Mouse (Mus musculus): ENCODE data around the gene Ghitm. TPM values are rescaled to one million over a fixed set of nuclear protein-coding genes. Genes with fewer than 3 reads are reported as not detected.

Gene Ghitm
- polyA plus RNA-seq, 1 experiment from 2014 or later: 332 TPM

- Histone ChIP-seq H3K4me2 (ENCODE audit: low read depth, low read length) (peak overlapping the region; percentile 31), H3K36me3 (ENCODE audit: control insufficient read depth, insufficient read depth, low read length) (no peaks in the 10 kb centered on the region), H3K4me1 (ENCODE audit: control insufficient read depth, insufficient read depth, low read length) (peaks cover under 1% of the 10 kb centered on the region; the same call in 1 of the 2 replicates), H3K4me3 (ENCODE audit: low read length) (peak overlapping the region; percentile 35), H3K9ac (ENCODE audit: low read depth, low read length) (no peak overlapping the region), H3K27me3 (replicated peaks; ENCODE audit: control insufficient read depth, insufficient read depth, low read length) (no peaks in the 10 kb centered on the region), H3K9me3 (ENCODE audit: control insufficient read depth, low read length) (no peaks in the 10 kb centered on the region), H3K27ac (ENCODE audit: low read length) (peak overlapping the region; percentile 72)
- WGBS: 14% methylated on average over 9 of the region's 9 CpGs
- peak; percentile 96 for ATAC-seq
These were observed 25.1 kb downstream of the Ghitm start for GRCm38 (mm10) chr14:37109975-37110374.

GRCm38 (mm10) chr14:37109460-37109859 is 25.6 kb downstream of the Ghitm start:
- Histone ChIP-seq H3K27me3 (replicated peaks; ENCODE audit: control insufficient read depth, insufficient read depth, low read length) (no peaks in the 10 kb centered on the region), H3K4me3 (ENCODE audit: low read length) (peak overlapping the region; percentile 35), H3K4me1 (ENCODE audit: control insufficient read depth, insufficient read depth, low read length) (peaks cover 4% of the 10 kb centered on the region; the same call in 1 of the 2 replicates), H3K36me3 (ENCODE audit: control insufficient read depth, insufficient read depth, low read length) (no peaks in the 10 kb centered on the region), H3K4me2 (ENCODE audit: low read depth, low read length) (peak overlapping the region; percentile 31), H3K9me3 (ENCODE audit: control insufficient read depth, low read length) (no peaks in the 10 kb centered on the region), H3K9ac (ENCODE audit: low read depth, low read length) (no peak overlapping the region), H3K27ac (ENCODE audit: low read length) (peak overlapping the region; percentile 72; the same call in 1 of the 2 replicates)
- 45% methylated on average over 8 of the region's 8 CpGs for WGBS
- peak; percentile 52 for ATAC-seq

- H3K4me1 ChIP-seq (ENCODE audit: control insufficient read depth, insufficient read depth, low read length): peaks cover 4% of the 10 kb centered on the region; the same call in 1 of the 2 replicates
- no peaks in the 10 kb centered on the region for H3K36me3 ChIP-seq (ENCODE audit: control insufficient read depth, insufficient read depth, low read length)
- H3K9ac ChIP-seq (ENCODE audit: low read depth, low read length): no peak overlapping the region
- no peak overlapping the region for H3K27ac ChIP-seq (ENCODE audit: low read length)
- WGBS: 36% methylated on average over 7 of the region's 7 CpGs
- H3K27me3 ChIP-seq (replicated peaks; ENCODE audit: control insufficient read depth, insufficient read depth, low read length): no peaks in the 10 kb centered on the region
- no peak overlapping the region for H3K4me2 ChIP-seq (ENCODE audit: low read depth, low read length)
- no peak overlapping the region for H3K4me3 ChIP-seq (ENCODE audit: low read length)
- no peak for ATAC-seq
- no peaks in the 10 kb centered on the region for H3K9me3 ChIP-seq (ENCODE audit: control insufficient read depth, low read length)
These were observed 29.2 kb downstream of the Ghitm start for GRCm38 (mm10) chr14:37105846-37106245.

GRCm38 (mm10) chr14:37104747-37105146 is 30.3 kb downstream of the Ghitm start:
- ATAC-seq: peak; percentile 27; the same call in 1 of the 2 replicates
- Histone ChIP-seq H3K9me3 (ENCODE audit: control insufficient read depth, low read length) (no peaks in the 10 kb centered on the region), H3K27me3 (replicated peaks; ENCODE audit: control insufficient read depth, insufficient read depth, low read length) (no peaks in the 10 kb centered on the region), H3K4me3 (ENCODE audit: low read length) (no peak overlapping the region), H3K36me3 (ENCODE audit: control insufficient read depth, insufficient read depth, low read length) (no peaks in the 10 kb centered on the region), H3K4me1 (ENCODE audit: control insufficient read depth, insufficient read depth, low read length) (peaks cover 4% of the 10 kb centered on the region; the same call in 1 of the 2 replicates), H3K27ac (ENCODE audit: low read length) (no peak overlapping the region), H3K4me2 (ENCODE audit: low read depth, low read length) (no peak overlapping the region), H3K9ac (ENCODE audit: low read depth, low read length) (no peak overlapping the region)
- 49% methylated on average over 5 of the region's 5 CpGs for WGBS

- no peak overlapping the region for H3K9ac ChIP-seq (ENCODE audit: low read depth, low read length)
- no peaks in the 10 kb centered on the region for H3K9me3 ChIP-seq (ENCODE audit: control insufficient read depth, low read length)
- no peak overlapping the region for H3K4me3 ChIP-seq (ENCODE audit: low read length)
- no peak overlapping the region for H3K27ac ChIP-seq (ENCODE audit: low read length)
- 82% methylated on average over 3 of the region's 3 CpGs for WGBS
- no peak overlapping the region for H3K4me2 ChIP-seq (ENCODE audit: low read depth, low read length)
- peaks cover 7% of the 10 kb centered on the region; the same call in 1 of the 2 replicates for H3K4me1 ChIP-seq (ENCODE audit: control insufficient read depth, insufficient read depth, low read length)
- no peak for ATAC-seq
- peaks cover 3% of the 10 kb centered on the region; the same call in 1 of the 2 replicates for H3K27me3 ChIP-seq (replicated peaks; ENCODE audit: control insufficient read depth, insufficient read depth, low read length)
- H3K36me3 ChIP-seq (ENCODE audit: control insufficient read depth, insufficient read depth, low read length): no peaks in the 10 kb centered on the region
These were observed 32.6 kb downstream of the Ghitm start for GRCm38 (mm10) chr14:37102484-37102883.

GRCm38 (mm10) chr14:37101531-37101930 is 33.5 kb downstream of the Ghitm start:
- H3K9me3 ChIP-seq (ENCODE audit: control insufficient read depth, low read length): no peaks in the 10 kb centered on the region
- no peak overlapping the region for H3K9ac ChIP-seq (ENCODE audit: low read depth, low read length)
- no peaks in the 10 kb centered on the region for H3K36me3 ChIP-seq (ENCODE audit: control insufficient read depth, insufficient read depth, low read length)
- H3K27ac ChIP-seq (ENCODE audit: low read length): no peak overlapping the region
- peaks cover 8% of the 10 kb centered on the region; the same call in 1 of the 2 replicates for H3K27me3 ChIP-seq (replicated peaks; ENCODE audit: control insufficient read depth, insufficient read depth, low read length)
- no peak overlapping the region for H3K4me3 ChIP-seq (ENCODE audit: low read length)
- H3K4me2 ChIP-seq (ENCODE audit: low read depth, low read length): no peak overlapping the region
- peaks cover 7% of the 10 kb centered on the region; the same call in 1 of the 2 replicates for H3K4me1 ChIP-seq (ENCODE audit: control insufficient read depth, insufficient read depth, low read length)
- WGBS: 73% methylated on average over 5 of the region's 5 CpGs
- ATAC-seq: no peak

- H3K36me3 ChIP-seq (ENCODE audit: control insufficient read depth, insufficient read depth, low read length): no peaks in the 10 kb centered on the region
- H3K9ac ChIP-seq (ENCODE audit: low read depth, low read length): no peak within 1 kb of the TSS
- under 1% methylated on average over 30 of the region's 30 CpGs for WGBS
- ATAC-seq: peak; percentile 80
- no peaks in the 10 kb centered on the region for H3K9me3 ChIP-seq (ENCODE audit: control insufficient read depth, low read length)
- H3K4me1 ChIP-seq (ENCODE audit: control insufficient read depth, insufficient read depth, low read length): peaks cover 3% of the 10 kb centered on the region; the same call in 1 of the 2 replicates
- H3K4me2 ChIP-seq (ENCODE audit: low read depth, low read length): peak within 1 kb of the TSS; percentile 53
- H3K27me3 ChIP-seq (replicated peaks; ENCODE audit: control insufficient read depth, insufficient read depth, low read length): peaks cover 8% of the 10 kb centered on the region; the same call in 1 of the 2 replicates
- no peak within 1 kb of the TSS for H3K27ac ChIP-seq (ENCODE audit: low read length)
- peak within 1 kb of the TSS; percentile 42 for H3K4me3 ChIP-seq (ENCODE audit: low read length)
These were observed 37.0 kb downstream of the Ghitm start, which contains the start of gene Cdhr1 for GRCm38 (mm10) chr14:37097956-37098530. Cdhr1 (minus strand) TSS chr14:37098347.

- H3K9me3 ChIP-seq (ENCODE audit: control insufficient read depth, low read length): no peaks in the 10 kb centered on the region
- peaks cover 8% of the 10 kb centered on the region; the same call in 1 of the 2 replicates for H3K27me3 ChIP-seq (replicated peaks; ENCODE audit: control insufficient read depth, insufficient read depth, low read length)
- no peak overlapping the region for H3K27ac ChIP-seq (ENCODE audit: low read length)
- no peaks in the 10 kb centered on the region for H3K36me3 ChIP-seq (ENCODE audit: control insufficient read depth, insufficient read depth, low read length)
- WGBS: 73% methylated on average over 4 of the region's 4 CpGs
- peaks cover 3% of the 10 kb centered on the region; the same call in 1 of the 2 replicates for H3K4me1 ChIP-seq (ENCODE audit: control insufficient read depth, insufficient read depth, low read length)
- no peak overlapping the region for H3K9ac ChIP-seq (ENCODE audit: low read depth, low read length)
- ATAC-seq: no peak
- no peak overlapping the region for H3K4me3 ChIP-seq (ENCODE audit: low read length)
- H3K4me2 ChIP-seq (ENCODE audit: low read depth, low read length): no peak overlapping the region
These were observed 39.5 kb downstream of the Ghitm start for GRCm38 (mm10) chr14:37095556-37095955.

- no peak for ATAC-seq
- H3K27ac ChIP-seq (ENCODE audit: low read length): no peak overlapping the region
- H3K36me3 ChIP-seq (ENCODE audit: control insufficient read depth, insufficient read depth, low read length): no peaks in the 10 kb centered on the region
- peaks cover 8% of the 10 kb centered on the region; the same call in 1 of the 2 replicates for H3K27me3 ChIP-seq (replicated peaks; ENCODE audit: control insufficient read depth, insufficient read depth, low read length)
- peaks cover 3% of the 10 kb centered on the region; the same call in 1 of the 2 replicates for H3K4me1 ChIP-seq (ENCODE audit: control insufficient read depth, insufficient read depth, low read length)
- H3K9me3 ChIP-seq (ENCODE audit: control insufficient read depth, low read length): no peaks in the 10 kb centered on the region
- no peak overlapping the region for H3K4me3 ChIP-seq (ENCODE audit: low read length)
- H3K9ac ChIP-seq (ENCODE audit: low read depth, low read length): no peak overlapping the region
- no peak overlapping the region for H3K4me2 ChIP-seq (ENCODE audit: low read depth, low read length)
- 65% methylated on average over 6 of the region's 6 CpGs for WGBS
These were observed 40.6 kb downstream of the Ghitm start for GRCm38 (mm10) chr14:37094436-37094835.
